Mouse (Mus musculus) embryo, embryonic 11.5 days (tissue): ENCODE measurements around the gene Zic2.
"Not testable (repeated sequence)": the region's sequence is repeated elsewhere in the genome, so short reads cannot be mapped to it uniquely, and the experiment has no call there.

Experiments used
- DNase-seq: peaks from one replicate; pipeline ENCODE4 v3.0.0-alpha.2; 2012; ENCODE audit warnings: low read depth, low spot score

The Zic2 gene

GRCm38 (mm10) chr14:122461966-122462365 lies 13.3 kb upstream of the Zic2 start:
- DNase-seq: no peak

- no peak for DNase-seq
These were observed 12.6 kb upstream of the Zic2 start for GRCm38 (mm10) chr14:122462689-122463079.

- DNase-seq: no peak
These were observed 12.0 kb upstream of the Zic2 start for GRCm38 (mm10) chr14:122463080-122463691.

- DNase-seq: not testable (repeated sequence)
These were observed 11.4 kb upstream of the Zic2 start for GRCm38 (mm10) chr14:122463734-122464341.

- no peak for DNase-seq
These were observed 10.9 kb upstream of the Zic2 start for GRCm38 (mm10) chr14:122464351-122464762.

GRCm38 (mm10) chr14:122464763-122465741 lies 10.2 kb upstream of the Zic2 start, which contains the start of gene Zic5:
Zic5 (minus strand) TSS chr14:122465677.
- DNase-seq: no peak

- DNase-seq: no peak
These were observed 9.2 kb upstream of the Zic2 start for GRCm38 (mm10) chr14:122465931-122466490.

GRCm38 (mm10) chr14:122466756-122467362 lies 8.4 kb upstream of the Zic2 start:
- DNase-seq: no peak

GRCm38 (mm10) chr14:122467926-122468841 lies 7.1 kb upstream of the Zic2 start:
- DNase-seq: no peak

GRCm38 (mm10) chr14:122468971-122469755 lies 6.1 kb upstream of the Zic2 start:
- DNase-seq: no peak

- DNase-seq: no peak
These were observed 3.7 kb upstream of the Zic2 start for GRCm38 (mm10) chr14:122471449-122472085.

- no peak for DNase-seq
These were observed 3.1 kb upstream of the Zic2 start for GRCm38 (mm10) chr14:122472161-122472560.

- DNase-seq: no peak
These were observed 2.6 kb upstream of the Zic2 start for GRCm38 (mm10) chr14:122472647-122473046.

- no peak for DNase-seq
These were observed 2.0 kb upstream of the Zic2 start for GRCm38 (mm10) chr14:122473211-122473751.

- no peak for DNase-seq
These were observed 969 bp upstream of the Zic2 start for GRCm38 (mm10) chr14:122474041-122474890.

- DNase-seq: no peak
These were observed 364 bp downstream of the Zic2 start for GRCm38 (mm10) chr14:122475557-122476040.

GRCm38 (mm10) chr14:122476041-122476821 lies 996 bp downstream of the Zic2 start:
- DNase-seq: no peak
